Comparison of ENCODE assay signal across 16 mouse cellular contexts in the genomic region with DNA sequence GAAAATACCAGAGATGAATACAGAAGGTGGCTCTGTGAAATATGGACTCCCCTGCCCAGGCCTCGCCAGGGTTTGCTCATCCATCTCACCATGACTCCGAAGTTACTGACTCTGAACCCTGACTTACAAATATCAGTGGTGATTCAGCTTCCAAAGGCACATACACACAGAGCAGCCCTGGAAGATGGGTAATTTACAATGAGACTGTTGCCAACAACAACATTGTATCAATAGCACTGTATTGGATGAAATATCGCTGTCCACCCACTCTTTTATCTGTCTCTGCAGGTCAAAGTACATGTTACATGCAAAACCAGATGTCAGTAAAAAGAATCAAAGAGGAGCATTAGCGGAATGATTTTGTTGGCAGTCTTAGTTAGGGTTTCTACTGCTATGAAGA.
"Had no signal": no experiment of that assay in that cellular context is flagged by ENCODE, and none has a peak within 500 bp of the region (broad histone marks: within the 10 kb centered on the region; RNA-seq: fewer than 3 reads in every experiment).

No protein-coding gene starts in this region.

- H3K4me3 ChIP-seq: neural tube, embryonic 12.5 days; neural tube, embryonic 13.5 days; neural tube, embryonic 15.5 days; stomach, embryonic 15.5 days had no signal

- H3K4me1 ChIP-seq: neural tube, embryonic 12.5 days; neural tube, embryonic 13.5 days; neural tube, embryonic 15.5 days; stomach, embryonic 15.5 days had no signal

- H3K9ac ChIP-seq: neural tube, embryonic 12.5 days; neural tube, embryonic 13.5 days; neural tube, embryonic 15.5 days; stomach, embryonic 15.5 days had no signal

- H3K27ac ChIP-seq: neural tube, embryonic 12.5 days; neural tube, embryonic 13.5 days; neural tube, embryonic 15.5 days; stomach, embryonic 15.5 days; stomach, postnatal 0 days had no signal

- H3K4me2 ChIP-seq: neural tube, embryonic 12.5 days; neural tube, embryonic 13.5 days; neural tube, embryonic 15.5 days; stomach, embryonic 15.5 days had no signal

- H3K9me3 ChIP-seq: neural tube, embryonic 12.5 days; neural tube, embryonic 13.5 days; neural tube, embryonic 15.5 days; stomach, embryonic 15.5 days had no signal

- H3K27me3 ChIP-seq: neural tube, embryonic 12.5 days; neural tube, embryonic 13.5 days; neural tube, embryonic 15.5 days; stomach, embryonic 15.5 days had no signal

- DNase-seq: retina, postnatal 1 day; right cerebral cortex, adult 18-20 months; right cerebral cortex, postnatal 25 days; right cerebral cortex, postnatal 4 days; spleen, adult 18-20 months; thymus, adult 18-20 months; thymus, adult 2 months; thymus, postnatal 14 days; thymus, postnatal 25 days; thymus, postnatal 36 days; thymus, postnatal 4 days had no signal

- H3K36me3 ChIP-seq: neural tube, embryonic 12.5 days; neural tube, embryonic 13.5 days; neural tube, embryonic 15.5 days; stomach, embryonic 15.5 days had no signal
